8 mouse cellular contexts compared by ENCODE assay signal in genomic region chr7:24300771-24301282, GRCm38 (mm10). TPM values are rescaled to one million over a fixed set of nuclear protein-coding genes. Genes with fewer than 3 reads are reported as not detected.
DNase-seq lines count a peak whose midpoint lies in the region; ATAC-seq and TF ChIP-seq lines count a peak whose summit lies in the region.

Gene Zfp61, minus strand, starts transcription at chr7:24301232.

- H3K4me2 ChIP-seq in forebrain, embryonic 14.5 days (ENCODE audit: low read length), result peak within 1 kb of the TSS; percentile 86
- peak within 1 kb of the TSS; percentile 89 for H3K4me2 ChIP-seq in midbrain, embryonic 11.5 days

- no peak for TF ChIP-seq CTCF in bone marrow macrophage, adult 2 months (IDR thresholded peaks at IDR 0.05; ENCODE audit: low read depth, low read length)

- ATAC-seq in forebrain, embryonic 14.5 days, result peak; percentile 68
- ATAC-seq in midbrain, embryonic 11.5 days (ENCODE audit: low FRiP score), result peak; percentile 70

- peaks cover 3% of the 10 kb centered on the region for H3K4me1 ChIP-seq in bone marrow macrophage, adult 2 months (ENCODE audit: control insufficient read depth, insufficient read depth, low read length)
- H3K4me1 ChIP-seq in forebrain, embryonic 14.5 days (ENCODE audit: control insufficient read depth, insufficient read depth, low read length), result peaks cover 6% of the 10 kb centered on the region
- H3K4me1 ChIP-seq in limb, embryonic 10.5 days, result peaks cover 19% of the 10 kb centered on the region
- peaks cover 15% of the 10 kb centered on the region for H3K4me1 ChIP-seq in midbrain, embryonic 11.5 days (ENCODE audit: control insufficient read depth, insufficient read depth, low read length)

- H3K27ac ChIP-seq in bone marrow macrophage, adult 2 months (ENCODE audit: insufficient read depth, low read depth, low read length), result no peak within 1 kb of the TSS
- peak within 1 kb of the TSS; percentile 78 for H3K27ac ChIP-seq in forebrain, embryonic 14.5 days (ENCODE audit: low read depth, low read length)
- peak within 1 kb of the TSS; percentile 96 for H3K27ac ChIP-seq in limb, embryonic 10.5 days
- peak within 1 kb of the TSS; percentile 30; the same call in 1 of the 2 replicates for H3K27ac ChIP-seq in midbrain, embryonic 11.5 days (ENCODE audit: low read depth, low read length)

- no peaks in the 10 kb centered on the region for H3K9me3 ChIP-seq in forebrain, embryonic 14.5 days (replicated peaks; ENCODE audit: control insufficient read depth, low read length)
- no peaks in the 10 kb centered on the region for H3K9me3 ChIP-seq in limb, embryonic 10.5 days (replicated peaks)
- no peaks in the 10 kb centered on the region for H3K9me3 ChIP-seq in midbrain, embryonic 11.5 days (ENCODE audit: control insufficient read depth, low read length)

- under 1% methylated on average over 13 of the region's 13 CpGs for WGBS in forebrain, embryonic 14.5 days
- WGBS in limb, embryonic 10.5 days, result 2% methylated on average over 13 of the region's 13 CpGs
- 2% methylated on average over 13 of the region's 13 CpGs for WGBS in midbrain, embryonic 11.5 days

- TF ChIP-seq POLR2A in bone marrow macrophage, adult 2 months (IDR thresholded peaks at IDR 0.05; ENCODE audit: borderline replicate concordance, low read depth, low read length), result no peak

- H3K27me3 ChIP-seq in forebrain, embryonic 14.5 days (replicated peaks; ENCODE audit: control insufficient read depth, insufficient read depth, low read length), result no peaks in the 10 kb centered on the region
- no peaks in the 10 kb centered on the region for H3K27me3 ChIP-seq in limb, embryonic 10.5 days (ENCODE audit: low read depth, poor library complexity, severe bottlenecking)
- no peaks in the 10 kb centered on the region for H3K27me3 ChIP-seq in midbrain, embryonic 11.5 days (ENCODE audit: control insufficient read depth, insufficient read depth, low read length)

- peaks cover 40% of the 10 kb centered on the region for H3K36me3 ChIP-seq in forebrain, embryonic 14.5 days (ENCODE audit: control insufficient read depth, insufficient read depth, low read length)
- H3K36me3 ChIP-seq in limb, embryonic 10.5 days, result peaks cover 57% of the 10 kb centered on the region
- H3K36me3 ChIP-seq in midbrain, embryonic 11.5 days (ENCODE audit: control insufficient read depth, insufficient read depth, low read length), result peaks cover 9% of the 10 kb centered on the region

- DNase-seq in layer of hippocampus, adult 8-10 months (ENCODE audit: low spot score in 2 of 2), result no peak
- no peak for DNase-seq in layer of hippocampus, adult 9-10 months (ENCODE audit: low spot score)
- DNase-seq in forebrain, embryonic 14.5 days (ENCODE audit: low spot score), result peak; percentile 87
- peak; percentile 66 for DNase-seq in induced T-regulatory cell, adult 2 months (ENCODE audit: low read depth)
- DNase-seq in limb, embryonic 10.5 days (ENCODE audit: low spot score), result peak; percentile 83
- peak; percentile 98 for DNase-seq in midbrain, embryonic 11.5 days (ENCODE audit: low spot score, missing footprints)
- DNase-seq in thymus, postnatal 36 days, result peak; percentile 12 to 33

- peak within 1 kb of the TSS; percentile 13; the same call in 1 of the 2 replicates for H3K4me3 ChIP-seq in bone marrow macrophage, adult 2 months (ENCODE audit: insufficient read depth, low read length)
- H3K4me3 ChIP-seq in forebrain, embryonic 14.5 days (ENCODE audit: low read depth, low read length), result peak within 1 kb of the TSS; percentile 51
- peak within 1 kb of the TSS; percentile 78 for H3K4me3 ChIP-seq in limb, embryonic 10.5 days
- H3K4me3 ChIP-seq in midbrain, embryonic 11.5 days (ENCODE audit: low read depth, low read length), result peak within 1 kb of the TSS; percentile 51

- peak within 1 kb of the TSS; percentile 78 for H3K9ac ChIP-seq in forebrain, embryonic 14.5 days (ENCODE audit: low read length)
- peak within 1 kb of the TSS; percentile 72 for H3K9ac ChIP-seq in midbrain, embryonic 11.5 days (ENCODE audit: low read length)

RNA-seq across cellular contexts. Expression of gene Zfp61, which starts in this region (rescaled TPM):
- 10 to 100 TPM; 19.3 to 30.5 (median 24.7) TPM for total RNA-seq in layer of hippocampus, adult 8-10 months (2022)
- polyA plus RNA-seq in bone marrow macrophage, adult 2 months (2012; ENCODE audit: insufficient read depth, insufficient read length, missing spikeins), result 10.0 and 11.3 TPM in 2 replicates
- 33.7 and 40.7 TPM in 2 replicates for polyA plus RNA-seq in forebrain, embryonic 14.5 days (2014; fragmentation: Nextera tagmentation; extraction: Ambion mirVana)
- polyA plus RNA-seq in limb, embryonic 10.5 days (2016; fragmentation: Nextera tagmentation; extraction: Ambion mirVana), result 41.4 and 54.7 TPM in 2 replicates
- 37.1 and 40.8 TPM in 2 replicates for polyA plus RNA-seq in midbrain, embryonic 11.5 days (2014; fragmentation: Nextera tagmentation; extraction: Ambion mirVana)

Comparison
In these comparisons a context has a peak if more than half of its experiments do, and no peak if none do; other contexts are left out.
1. DNase-seq: peak in forebrain, embryonic 14.5 days (single experiment), induced T-regulatory cell, adult 2 months (single experiment), limb, embryonic 10.5 days (single experiment), midbrain, embryonic 11.5 days (single experiment) and thymus, postnatal 36 days (2 of 2); none in layer of hippocampus, adult 8-10 months (0 of 2) and layer of hippocampus, adult 9-10 months (single experiment).
2. H3K4me3 ChIP-seq: peak in every context shown above with its lines; median percentile 78 in limb, embryonic 10.5 days; 51 in forebrain, embryonic 14.5 days; 51 in midbrain, embryonic 11.5 days; 13 in bone marrow macrophage, adult 2 months.